Mouse (Mus musculus): Measurements from ENCODE around the gene Dnttip2. TPM values are rescaled to one million over a fixed set of nuclear protein-coding genes. Genes with fewer than 3 reads are reported as not detected.
"Not testable (repeated sequence)": the region's sequence is repeated elsewhere in the genome, so short reads cannot be mapped to it uniquely, and the experiment has no call there.

The Dnttip2 gene
- polyA plus RNA-seq, 1 experiment from 2014 or later: 68.1 TPM

DNA sequence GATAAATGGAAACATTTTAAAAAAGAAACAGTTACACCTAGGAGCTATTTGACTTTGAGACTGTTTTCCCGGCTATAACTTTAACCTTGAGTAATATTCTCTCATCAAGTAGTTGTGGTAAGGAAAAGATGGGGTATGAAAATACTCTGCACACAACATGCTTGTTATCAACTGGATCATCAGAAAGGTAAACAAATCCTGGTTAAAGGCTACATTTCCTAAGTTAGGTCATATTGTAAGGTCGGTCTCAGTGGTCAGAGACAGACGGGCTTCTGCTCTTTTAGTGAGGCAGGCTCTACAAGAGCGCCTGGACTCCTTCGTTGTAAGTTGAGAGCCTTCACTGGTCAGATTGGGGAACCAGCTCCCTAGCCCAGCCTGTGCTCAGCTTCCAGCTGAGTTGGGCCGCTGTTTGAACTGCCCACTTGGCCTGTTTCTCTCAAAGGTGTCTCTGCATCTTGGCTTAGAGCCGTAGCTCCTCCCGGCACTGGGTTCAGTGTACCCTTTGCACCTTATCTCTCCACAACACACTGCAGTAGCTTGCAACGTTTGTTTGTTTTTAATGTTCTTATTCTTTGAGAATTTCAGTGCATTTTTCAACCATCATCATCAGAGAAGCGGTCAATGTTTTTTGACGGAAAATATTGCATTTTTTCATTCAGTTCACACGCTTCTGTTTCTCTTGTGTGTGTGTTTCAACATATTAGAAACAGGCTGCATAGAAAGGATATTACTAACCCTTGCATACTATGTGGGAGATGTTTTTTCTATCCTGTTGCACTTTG, 27.0 kb upstream of the Dnttip2 start:
- Histone ChIP-seq H3K4me2 (replicated peaks; ENCODE audit: low read depth, low read length) (peak overlapping the region; percentile 75), H3K9ac (replicated peaks; ENCODE audit: low read length) (peak overlapping the region; percentile 91), H3K27me3 (ENCODE audit: insufficient read depth, low read length) (no peaks in the 10 kb centered on the region), H3K4me1 (ENCODE audit: insufficient read depth, low read length) (peaks cover 20% of the 10 kb centered on the region), H3K9me3 (ENCODE audit: low read length) (no peaks in the 10 kb centered on the region), H3K4me3 (ENCODE audit: low read length) (peak overlapping the region; percentile 95), H3K36me3 (ENCODE audit: insufficient read depth, low read length) (no peaks in the 10 kb centered on the region), H3K27ac (ENCODE audit: low read length) (no peak overlapping the region; the same call in 1 of the 2 replicates)
- 62% methylated on average over 12 of the region's 12 CpGs for WGBS
- ATAC-seq (ENCODE audit: low FRiP score, low TSS enrichment): no peak

DNA sequence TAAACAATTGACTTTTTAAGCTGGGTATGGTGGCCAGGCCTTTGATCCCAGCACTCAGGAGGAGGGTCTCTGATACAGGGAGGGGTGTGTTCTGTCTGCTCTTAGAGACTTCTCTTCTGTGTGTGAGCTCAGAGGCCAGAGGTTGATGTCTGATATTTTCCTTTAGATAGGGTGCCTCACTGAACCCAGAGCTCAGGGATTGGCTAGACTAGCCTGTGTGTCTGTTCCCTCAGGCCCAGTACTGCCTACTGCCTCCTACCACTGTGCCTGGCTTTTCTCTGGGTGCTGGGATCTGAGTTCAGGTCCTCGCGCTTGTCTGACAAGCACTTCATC, 26.5 kb upstream of the Dnttip2 start:
- H3K27ac ChIP-seq (ENCODE audit: low read length): no peak overlapping the region
- H3K9ac ChIP-seq (replicated peaks; ENCODE audit: low read length): no peak overlapping the region
- ATAC-seq (ENCODE audit: low FRiP score, low TSS enrichment): no peak
- H3K4me3 ChIP-seq (ENCODE audit: low read length): no peak overlapping the region
- no peaks in the 10 kb centered on the region for H3K27me3 ChIP-seq (ENCODE audit: insufficient read depth, low read length)
- H3K9me3 ChIP-seq (ENCODE audit: low read length): no peaks in the 10 kb centered on the region
- H3K36me3 ChIP-seq (ENCODE audit: insufficient read depth, low read length): no peaks in the 10 kb centered on the region
- WGBS: 100% methylated on average over 2 of the region's 2 CpGs
- H3K4me1 ChIP-seq (ENCODE audit: insufficient read depth, low read length): peaks cover 18% of the 10 kb centered on the region
- no peak overlapping the region for H3K4me2 ChIP-seq (replicated peaks; ENCODE audit: low read depth, low read length)

DNA sequence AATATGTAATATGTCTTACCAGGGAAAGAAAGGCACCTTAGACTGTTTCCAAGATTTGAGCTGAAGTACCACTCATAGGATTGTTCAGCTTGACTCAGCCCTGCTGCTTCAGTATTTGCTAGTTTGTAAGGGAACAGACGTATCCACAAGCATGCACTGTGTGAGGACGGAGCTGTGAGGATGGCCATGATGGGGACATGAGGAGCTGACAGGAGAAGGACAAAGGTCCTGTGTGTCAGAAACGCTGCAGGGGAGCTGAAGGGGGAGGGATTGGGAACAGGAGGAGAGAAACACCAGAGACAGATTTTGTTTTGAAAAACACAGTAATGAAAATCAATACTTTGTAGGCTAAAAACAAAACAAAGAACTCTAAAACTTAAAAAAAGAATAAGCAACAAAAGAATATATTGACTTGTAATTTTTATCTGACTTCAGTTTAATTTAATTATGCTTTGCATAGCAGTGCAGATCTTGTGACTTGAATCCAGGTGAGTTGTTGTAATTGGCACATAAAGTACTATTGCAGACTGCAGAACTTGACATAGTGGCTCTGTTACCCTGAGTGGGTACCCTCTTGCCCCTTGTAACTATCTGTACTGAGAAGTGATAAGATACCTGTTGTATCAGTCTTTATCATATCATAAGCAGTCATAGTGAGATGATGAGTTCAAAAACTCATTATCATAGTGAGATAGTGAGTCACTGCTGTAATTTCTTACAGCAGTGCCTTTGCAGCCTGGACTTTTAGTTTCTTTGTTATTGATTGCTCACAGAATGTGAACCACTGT, 21.5 kb upstream of the Dnttip2 start:
- H3K27me3 ChIP-seq (ENCODE audit: insufficient read depth, low read length): no peaks in the 10 kb centered on the region
- H3K9ac ChIP-seq (replicated peaks; ENCODE audit: low read length): no peak overlapping the region
- ATAC-seq (ENCODE audit: low FRiP score, low TSS enrichment): no peak
- H3K4me3 ChIP-seq (ENCODE audit: low read length): no peak overlapping the region
- H3K4me1 ChIP-seq (ENCODE audit: insufficient read depth, low read length): no peaks in the 10 kb centered on the region
- no peaks in the 10 kb centered on the region for H3K9me3 ChIP-seq (ENCODE audit: low read length)
- H3K36me3 ChIP-seq (ENCODE audit: insufficient read depth, low read length): no peaks in the 10 kb centered on the region
- WGBS: 69% methylated on average over 3 of the region's 3 CpGs
- no peak overlapping the region for H3K27ac ChIP-seq (ENCODE audit: low read length)
- H3K4me2 ChIP-seq (replicated peaks; ENCODE audit: low read depth, low read length): no peak overlapping the region

DNA sequence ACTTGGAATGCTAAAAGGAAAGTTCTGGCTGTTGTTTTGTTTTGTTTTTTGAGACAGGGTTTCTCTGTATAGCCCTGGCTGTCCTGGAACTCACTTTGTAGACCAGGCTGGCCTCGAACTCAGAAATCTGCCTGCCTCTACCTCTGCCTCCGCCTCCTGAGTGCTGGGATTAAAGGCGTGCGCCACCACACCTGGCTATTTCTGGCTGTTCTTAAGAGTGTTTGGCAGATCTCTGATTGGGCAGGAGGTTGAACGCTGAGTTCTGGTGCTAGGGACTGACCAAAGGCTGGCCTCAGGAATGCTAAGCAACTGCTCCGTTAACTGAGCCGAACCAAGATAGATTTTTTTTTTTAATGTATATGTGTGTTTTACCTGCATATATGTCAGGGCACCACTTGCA, 20.1 kb upstream of the Dnttip2 start:
- WGBS: 89% methylated on average over 7 of the region's 7 CpGs
- not testable (repeated sequence) for H3K4me3 ChIP-seq (ENCODE audit: low read length); H3K9ac ChIP-seq (replicated peaks; ENCODE audit: low read length); H3K27ac ChIP-seq (ENCODE audit: low read length); H3K4me1 ChIP-seq (ENCODE audit: insufficient read depth, low read length); H3K36me3 ChIP-seq (ENCODE audit: insufficient read depth, low read length); H3K9me3 ChIP-seq (ENCODE audit: low read length); H3K4me2 ChIP-seq (replicated peaks; ENCODE audit: low read depth, low read length); ATAC-seq (ENCODE audit: low FRiP score, low TSS enrichment); H3K27me3 ChIP-seq (ENCODE audit: insufficient read depth, low read length)

DNA sequence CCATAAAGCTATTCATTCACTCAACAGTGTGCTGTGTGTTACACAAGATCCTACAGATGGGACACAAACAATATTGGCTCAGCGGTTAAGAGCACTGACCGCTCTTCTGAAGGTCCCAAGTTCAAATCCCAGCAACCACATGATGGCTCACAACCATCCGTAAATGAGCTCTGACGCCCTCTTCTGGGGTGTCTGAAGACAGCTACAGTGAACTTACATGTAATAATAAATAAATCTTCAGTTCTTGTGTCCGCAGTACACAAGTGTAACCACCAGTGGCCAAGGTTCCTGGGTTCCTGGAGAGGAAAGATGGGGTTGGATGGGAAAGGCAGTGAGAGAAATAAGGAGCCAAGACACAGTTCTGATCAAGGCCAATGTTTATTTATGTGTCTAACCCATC, 4.2 kb upstream of the Dnttip2 start:
- 76% methylated on average over 5 of the region's 5 CpGs for WGBS
- peaks cover 2% of the 10 kb centered on the region for H3K4me1 ChIP-seq (ENCODE audit: insufficient read depth, low read length)
- no peak overlapping the region for H3K4me3 ChIP-seq (ENCODE audit: low read length)
- no peaks in the 10 kb centered on the region for H3K27me3 ChIP-seq (ENCODE audit: insufficient read depth, low read length)
- H3K9ac ChIP-seq (replicated peaks; ENCODE audit: low read length): no peak overlapping the region
- peaks cover 11% of the 10 kb centered on the region; the same call in 1 of the 2 replicates for H3K36me3 ChIP-seq (ENCODE audit: insufficient read depth, low read length)
- ATAC-seq (ENCODE audit: low FRiP score, low TSS enrichment): no peak
- H3K9me3 ChIP-seq (ENCODE audit: low read length): no peaks in the 10 kb centered on the region
- no peak overlapping the region for H3K4me2 ChIP-seq (replicated peaks; ENCODE audit: low read depth, low read length)
- H3K27ac ChIP-seq (ENCODE audit: low read length): no peak overlapping the region

DNA sequence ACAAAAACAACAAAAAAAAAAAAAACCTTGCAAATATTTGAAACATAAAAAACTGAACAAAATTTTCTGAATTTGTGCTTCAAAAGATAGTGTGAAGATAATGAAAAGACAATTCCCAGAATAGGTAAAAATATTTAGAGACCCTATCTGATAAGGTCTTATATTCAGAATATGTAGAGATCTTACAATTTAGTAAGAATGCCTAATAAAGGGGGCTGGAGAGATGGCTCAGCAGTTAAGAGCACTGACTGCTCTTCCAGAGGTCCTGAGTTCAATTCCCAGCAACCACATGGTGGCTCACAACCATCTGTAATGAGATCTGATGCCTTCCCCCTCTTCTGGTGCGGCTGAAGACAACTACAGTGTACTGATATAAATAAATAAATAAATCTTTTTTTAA, 1.6 kb upstream of the Dnttip2 start:
- ATAC-seq (ENCODE audit: low FRiP score, low TSS enrichment); H3K27ac ChIP-seq (ENCODE audit: low read length); H3K27me3 ChIP-seq (ENCODE audit: insufficient read depth, low read length); H3K4me3 ChIP-seq (ENCODE audit: low read length); H3K9me3 ChIP-seq (ENCODE audit: low read length); H3K4me2 ChIP-seq (replicated peaks; ENCODE audit: low read depth, low read length); H3K9ac ChIP-seq (replicated peaks; ENCODE audit: low read length): not testable (repeated sequence)
- Histone ChIP-seq H3K36me3 (ENCODE audit: insufficient read depth, low read length) (peaks cover 18% of the 10 kb centered on the region), H3K4me1 (ENCODE audit: insufficient read depth, low read length) (peaks cover 25% of the 10 kb centered on the region)
- WGBS: 92% methylated on average over 1 of the region's 1 CpGs

DNA sequence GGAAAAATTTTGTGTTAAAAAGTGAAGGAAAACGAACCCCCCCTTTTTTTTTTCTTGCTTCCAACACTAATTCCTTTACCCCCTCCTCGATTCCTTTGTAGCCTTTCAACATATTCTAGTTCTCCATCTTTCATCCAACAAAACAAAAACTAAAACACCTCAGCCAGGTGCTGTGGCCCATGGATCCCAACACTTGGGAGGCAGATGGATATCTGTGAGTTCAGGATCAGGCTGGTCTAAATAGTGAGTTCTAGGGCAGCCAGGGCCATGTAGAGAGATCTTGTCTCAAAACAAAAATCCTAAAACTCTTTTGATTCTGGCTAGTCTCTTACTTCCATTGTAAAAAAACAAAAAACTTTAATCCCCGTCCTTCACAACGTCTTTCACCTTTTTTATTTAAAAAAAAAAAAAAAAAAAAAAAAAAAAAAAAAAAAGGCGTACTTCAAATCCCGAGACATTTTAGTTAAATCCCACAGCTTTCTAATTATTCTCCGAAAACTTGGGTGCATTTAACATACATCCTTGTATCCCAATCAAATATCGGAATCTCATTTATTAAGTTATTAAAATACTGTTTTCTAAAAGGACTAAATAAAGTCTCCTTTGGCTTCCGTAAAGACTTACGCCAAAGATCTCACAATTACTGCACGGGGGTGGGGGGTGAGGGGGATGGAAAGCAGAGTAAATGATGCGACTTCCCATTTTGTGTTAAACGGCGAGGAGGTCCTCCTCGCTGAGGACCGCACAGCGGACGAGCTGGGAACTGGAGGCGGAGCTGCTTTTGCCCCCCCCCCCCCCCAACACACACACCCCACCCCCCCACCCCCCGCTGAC, 564 bp upstream of the Dnttip2 start:
- Histone ChIP-seq H3K4me2 (replicated peaks; ENCODE audit: low read depth, low read length) (peak overlapping the region; percentile 50), H3K4me1 (ENCODE audit: insufficient read depth, low read length) (peaks cover 29% of the 10 kb centered on the region), H3K9me3 (ENCODE audit: low read length) (no peaks in the 10 kb centered on the region), H3K9ac (replicated peaks; ENCODE audit: low read length) (peak overlapping the region; percentile 54), H3K27me3 (ENCODE audit: insufficient read depth, low read length) (no peaks in the 10 kb centered on the region), H3K36me3 (ENCODE audit: insufficient read depth, low read length) (peaks cover 29% of the 10 kb centered on the region), H3K4me3 (ENCODE audit: low read length) (peak overlapping the region; percentile 94), H3K27ac (ENCODE audit: low read length) (no peak overlapping the region)
- ATAC-seq (ENCODE audit: low FRiP score, low TSS enrichment): no peak
- 11% methylated on average over 19 of the region's 20 CpGs for WGBS

DNA sequence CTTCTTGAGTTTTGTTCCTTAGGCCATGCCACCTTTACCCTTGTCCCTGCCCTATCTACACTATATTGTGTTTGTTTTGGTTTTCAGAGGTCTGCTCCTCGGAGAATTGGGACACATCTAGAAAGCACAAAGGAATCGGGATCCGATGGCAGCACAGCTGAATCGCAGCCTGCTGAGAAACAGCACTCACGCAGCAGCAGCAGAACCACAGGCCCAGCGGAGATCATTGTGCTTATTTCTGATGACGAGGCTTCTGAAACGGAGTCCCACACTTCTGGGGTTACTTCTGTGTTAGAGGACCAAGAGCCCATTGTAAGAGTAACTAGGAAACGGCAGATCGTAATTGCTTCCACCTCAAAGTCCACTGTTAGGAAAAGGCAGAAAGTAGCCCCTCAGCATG, 923 bp downstream of the Dnttip2 start:
- Histone ChIP-seq H3K4me2 (replicated peaks; ENCODE audit: low read depth, low read length) (peak overlapping the region; percentile 71), H3K9me3 (ENCODE audit: low read length) (no peaks in the 10 kb centered on the region), H3K4me1 (ENCODE audit: insufficient read depth, low read length) (peaks cover 29% of the 10 kb centered on the region), H3K36me3 (ENCODE audit: insufficient read depth, low read length) (peaks cover 42% of the 10 kb centered on the region), H3K9ac (replicated peaks; ENCODE audit: low read length) (peak overlapping the region; percentile 93), H3K4me3 (ENCODE audit: low read length) (peak overlapping the region; percentile 94), H3K27ac (ENCODE audit: low read length) (no peak overlapping the region), H3K27me3 (ENCODE audit: insufficient read depth, low read length) (no peaks in the 10 kb centered on the region)
- WGBS: 76% methylated on average over 10 of the region's 10 CpGs
- ATAC-seq (ENCODE audit: low FRiP score, low TSS enrichment): no peak

DNA sequence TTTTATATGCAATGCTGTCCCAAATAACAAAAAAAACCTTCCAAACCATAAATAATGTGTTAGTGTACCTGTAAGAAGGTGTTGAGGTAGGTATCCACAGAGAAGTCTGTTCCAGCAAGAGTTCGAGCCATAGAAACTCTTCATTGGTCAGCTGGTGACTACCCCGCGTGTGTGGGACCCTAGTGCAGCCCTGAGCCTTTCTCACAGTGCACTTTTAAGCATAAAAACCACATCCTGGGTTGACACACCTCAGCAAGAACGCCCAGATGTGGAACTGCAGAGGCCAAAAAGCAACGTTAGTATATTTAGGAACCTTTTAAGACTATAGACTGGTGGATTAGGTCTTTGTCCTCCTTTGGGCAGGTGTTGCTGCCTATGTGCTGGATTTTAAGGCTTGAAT, 13.0 kb downstream of the Dnttip2 start:
- peaks cover 33% of the 10 kb centered on the region for H3K36me3 ChIP-seq (ENCODE audit: insufficient read depth, low read length)

More for the DNA sequence above, 13.0 kb downstream of the Dnttip2 start:
- Histone ChIP-seq H3K4me2 (replicated peaks; ENCODE audit: low read depth, low read length) (no peak overlapping the region), H3K27me3 (ENCODE audit: insufficient read depth, low read length) (no peaks in the 10 kb centered on the region), H3K9ac (replicated peaks; ENCODE audit: low read length) (no peak overlapping the region), H3K9me3 (ENCODE audit: low read length) (no peaks in the 10 kb centered on the region), H3K27ac (ENCODE audit: low read length) (no peak overlapping the region), H3K4me1 (ENCODE audit: insufficient read depth, low read length) (peaks cover 5% of the 10 kb centered on the region; the same call in 1 of the 2 replicates), H3K4me3 (ENCODE audit: low read length) (no peak overlapping the region)
- WGBS: 79% methylated on average over 5 of the region's 5 CpGs
- ATAC-seq (ENCODE audit: low FRiP score, low TSS enrichment): no peak

Data from kidney, embryonic 16.5 days (tissue).